Mouse (Mus musculus) MEL-GATA-1-ER (cell line): ENCODE data around the gene Dhx37.
A peak's percentile ranks its signal among the peaks of the same experiment; 100 is the strongest.
"Not testable (repeated sequence)": the region's sequence is repeated elsewhere in the genome, so short reads cannot be mapped to it uniquely, and the experiment has no call there.

Experiments used
- DNase-seq: peaks from one replicate; pipeline ENCODE4 v3.0.0-alpha.2; 2012; ENCODE audit warnings: low read depth; ENCODE audit errors: extremely low read depth

Gene Dhx37

GRCm38 (mm10) chr5:125448631-125449030 lies 14.7 kb upstream of the Dhx37 start:
- DNase-seq: no peak

GRCm38 (mm10) chr5:125448026-125448425 lies 14.1 kb upstream of the Dhx37 start:
- no peak for DNase-seq

GRCm38 (mm10) chr5:125446344-125446743 lies 12.4 kb upstream of the Dhx37 start:
- DNase-seq: no peak

- DNase-seq: peak; percentile 83
Observed at GRCm38 (mm10) chr5:125444554-125444953, 10.6 kb upstream of the Dhx37 start.

GRCm38 (mm10) chr5:125443915-125444314 lies 10.0 kb upstream of the Dhx37 start:
- DNase-seq: peak; percentile 60

- DNase-seq: no peak
Observed at GRCm38 (mm10) chr5:125443335-125443734, 9.4 kb upstream of the Dhx37 start.

GRCm38 (mm10) chr5:125442136-125442995 lies 8.4 kb upstream of the Dhx37 start:
- peak; percentile 57 for DNase-seq

GRCm38 (mm10) chr5:125441234-125442114 lies 7.6 kb upstream of the Dhx37 start, which contains the start of gene Bri3bp:
Gene Bri3bp, plus strand, starts transcription at chr5:125441568.
- DNase-seq: peak; percentile 36

GRCm38 (mm10) chr5:125440583-125441233 lies 6.8 kb upstream of the Dhx37 start:
- peak; percentile 82 for DNase-seq

- not testable (repeated sequence) for DNase-seq
Observed at GRCm38 (mm10) chr5:125434347-125434746, 426 bp upstream of the Dhx37 start.

GRCm38 (mm10) chr5:125432324-125432723 lies 1.6 kb downstream of the Dhx37 start:
- DNase-seq: not testable (repeated sequence)

GRCm38 (mm10) chr5:125426343-125426742 lies 7.6 kb downstream of the Dhx37 start:
- no peak for DNase-seq

- DNase-seq: no peak
Observed at GRCm38 (mm10) chr5:125425698-125426276, 8.1 kb downstream of the Dhx37 start.

- no peak for DNase-seq
Observed at GRCm38 (mm10) chr5:125419124-125419523, 14.8 kb downstream of the Dhx37 start.

- DNase-seq: no peak
Observed at GRCm38 (mm10) chr5:125418636-125419035, 15.3 kb downstream of the Dhx37 start.

- DNase-seq: no peak
Observed at GRCm38 (mm10) chr5:125416183-125416582, 17.7 kb downstream of the Dhx37 start.

GRCm38 (mm10) chr5:125413763-125414162 lies 20.2 kb downstream of the Dhx37 start:
- DNase-seq: no peak

GRCm38 (mm10) chr5:125412536-125412935 lies 21.4 kb downstream of the Dhx37 start:
- DNase-seq: not testable (repeated sequence)

GRCm38 (mm10) chr5:125411972-125412530 lies 21.9 kb downstream of the Dhx37 start:
- DNase-seq: peak; percentile 62

- no peak for DNase-seq
Observed at GRCm38 (mm10) chr5:125409348-125410090, 24.4 kb downstream of the Dhx37 start.
